Mouse (Mus musculus) embryonic fibroblast, embryonic 13.5 days (primary cell): ENCODE measurements at regions not wholly inside any gene's neighbourhood (a gene's known extent, or its start where the extent isn't known, plus 50 kb on each side); places are given as distances from the start of the nearest gene placed in this dataset.

Experiments used
- CTCF ChIP-seq: IDR thresholded peaks from 2 replicates; pipeline ENCODE4 v1.5.1; 2011; ENCODE audit warnings: mild to moderate bottlenecking, control low read depth, low read length, moderate library complexity, borderline replicate concordance; ENCODE audit not compliant: insufficient read depth
- POLR2A ChIP-seq: IDR thresholded peaks from 2 replicates; pipeline ENCODE4 v1.6.1; 2011; ENCODE audit warnings: low read depth, mild to moderate bottlenecking, control low read depth, low read length, moderate library complexity

GRCm38 (mm10) chr4:83979088-83979487 lies 453.7 kb downstream of the Ccdc171 start:
- TF ChIP-seq POLR2A (no peak), CTCF (no peak)
